Mouse (Mus musculus): ENCODE measurements around the gene Mthfd2.
"Not testable (repeated sequence)": the region's sequence is repeated elsewhere in the genome, so short reads cannot be mapped to it uniquely, and the experiment has no call there.

Mthfd2 gene

GRCm38 (mm10) chr6:83325525-83326393 is at the start of gene Mthfd2, which contains the start of gene Mob1a:
Mthfd2 (minus strand) TSS chr6:83325908.
Mob1a (plus strand) TSS chr6:83326016.
- peak; percentile 96 for DNase-seq (ENCODE audit: low read depth, low spot score)

- no peak for DNase-seq (ENCODE audit: low read depth, low spot score)
Observed at GRCm38 (mm10) chr6:83373704-83374300, 48.1 kb upstream of the Mthfd2 start.

DNA sequence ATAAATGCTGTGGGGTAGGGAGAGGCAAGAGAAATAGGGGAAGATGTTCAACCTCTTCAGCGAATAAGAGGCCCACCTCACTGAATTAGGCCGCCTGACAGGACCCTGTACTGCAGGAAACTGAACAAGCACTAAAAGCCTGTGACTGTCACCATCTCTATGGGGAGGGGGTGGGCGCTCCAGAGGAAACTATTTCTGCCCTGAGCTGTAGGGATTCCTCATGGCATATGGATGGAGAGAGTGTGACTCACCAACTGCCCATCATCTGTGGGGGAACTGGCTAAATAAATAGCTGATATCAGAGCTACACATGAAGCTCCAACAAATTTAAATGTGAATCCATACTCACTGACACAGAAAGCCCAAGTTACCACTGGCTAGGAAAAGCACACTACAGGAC is 45.6 kb upstream of the Mthfd2 start:
- no peak for DNase-seq (ENCODE audit: low read depth, low spot score)

- peak; percentile 24 for DNase-seq (ENCODE audit: low read depth, low spot score)
Observed at GRCm38 (mm10) chr6:83370316-83370965, 44.7 kb upstream of the Mthfd2 start.

- no peak for DNase-seq (ENCODE audit: low read depth, low spot score)
Observed at GRCm38 (mm10) chr6:83363075-83363474, 37.4 kb upstream of the Mthfd2 start.

DNA sequence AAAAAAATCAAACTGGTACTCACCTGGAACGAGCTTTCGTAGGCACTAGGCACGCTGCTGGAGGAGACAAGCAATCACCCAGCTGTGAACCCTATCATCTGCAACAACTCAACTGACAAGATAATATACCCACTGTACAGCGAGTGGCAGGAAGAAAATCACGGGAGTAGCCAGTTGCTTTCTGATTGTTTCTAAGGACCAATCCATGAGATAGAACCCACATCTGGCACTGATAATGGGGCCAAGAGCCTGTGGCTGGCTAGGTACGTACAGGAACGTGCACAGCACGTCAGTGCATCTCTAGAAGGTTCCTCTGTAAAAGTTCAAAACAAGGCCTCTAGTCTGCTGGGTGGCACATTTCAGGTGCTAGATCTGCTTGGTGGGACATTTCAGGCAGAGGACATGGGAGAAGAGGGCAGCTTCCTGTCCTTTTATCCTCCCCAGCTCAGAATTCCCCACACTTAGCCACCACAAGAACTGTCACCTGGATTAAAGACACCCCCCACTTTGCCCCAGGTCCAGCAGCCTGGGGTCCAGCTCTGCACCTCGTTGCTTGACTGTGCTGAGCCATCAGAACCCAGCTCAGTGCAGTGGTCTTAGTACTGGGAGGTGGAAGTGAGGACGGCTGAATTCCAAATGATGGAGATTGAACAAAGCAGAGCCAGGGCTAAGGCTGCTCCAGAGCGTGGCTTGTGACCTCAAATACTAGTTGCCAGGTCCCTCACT is 36.0 kb upstream of the Mthfd2 start:
- DNase-seq (ENCODE audit: low read depth, low spot score) = no peak

- DNase-seq (ENCODE audit: low read depth, low spot score) = no peak
Observed at GRCm38 (mm10) chr6:83357436-83357835, 31.7 kb upstream of the Mthfd2 start.

DNA sequence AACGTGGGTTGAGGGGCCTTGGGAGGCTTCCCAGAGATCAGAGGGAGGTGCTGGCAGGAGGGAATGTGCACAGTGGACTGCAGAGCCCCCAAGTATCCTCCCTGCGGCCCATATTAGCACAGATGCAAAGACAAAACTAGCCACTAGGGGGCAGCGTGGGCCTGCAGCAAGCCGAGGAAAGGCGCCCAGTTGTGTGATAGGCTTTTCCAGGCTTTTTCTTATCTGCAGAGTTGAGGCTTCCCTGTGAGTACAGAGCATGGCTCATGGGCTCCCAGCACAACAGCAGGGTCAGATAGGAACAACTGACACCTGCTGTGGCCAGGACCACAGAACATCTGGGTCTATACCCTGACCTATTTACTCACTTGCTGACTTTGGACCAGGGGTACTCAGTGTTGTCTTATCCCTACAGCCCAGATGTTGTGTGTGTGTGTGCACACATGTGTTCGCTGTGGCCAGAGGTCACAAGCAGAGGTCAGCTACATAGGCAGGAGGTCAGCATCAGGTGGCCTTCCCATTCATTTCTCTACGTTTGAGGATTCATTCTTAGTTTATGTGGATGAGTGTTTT is 30.9 kb upstream of the Mthfd2 start:
- DNase-seq (ENCODE audit: low read depth, low spot score) = peak; percentile 71

DNA sequence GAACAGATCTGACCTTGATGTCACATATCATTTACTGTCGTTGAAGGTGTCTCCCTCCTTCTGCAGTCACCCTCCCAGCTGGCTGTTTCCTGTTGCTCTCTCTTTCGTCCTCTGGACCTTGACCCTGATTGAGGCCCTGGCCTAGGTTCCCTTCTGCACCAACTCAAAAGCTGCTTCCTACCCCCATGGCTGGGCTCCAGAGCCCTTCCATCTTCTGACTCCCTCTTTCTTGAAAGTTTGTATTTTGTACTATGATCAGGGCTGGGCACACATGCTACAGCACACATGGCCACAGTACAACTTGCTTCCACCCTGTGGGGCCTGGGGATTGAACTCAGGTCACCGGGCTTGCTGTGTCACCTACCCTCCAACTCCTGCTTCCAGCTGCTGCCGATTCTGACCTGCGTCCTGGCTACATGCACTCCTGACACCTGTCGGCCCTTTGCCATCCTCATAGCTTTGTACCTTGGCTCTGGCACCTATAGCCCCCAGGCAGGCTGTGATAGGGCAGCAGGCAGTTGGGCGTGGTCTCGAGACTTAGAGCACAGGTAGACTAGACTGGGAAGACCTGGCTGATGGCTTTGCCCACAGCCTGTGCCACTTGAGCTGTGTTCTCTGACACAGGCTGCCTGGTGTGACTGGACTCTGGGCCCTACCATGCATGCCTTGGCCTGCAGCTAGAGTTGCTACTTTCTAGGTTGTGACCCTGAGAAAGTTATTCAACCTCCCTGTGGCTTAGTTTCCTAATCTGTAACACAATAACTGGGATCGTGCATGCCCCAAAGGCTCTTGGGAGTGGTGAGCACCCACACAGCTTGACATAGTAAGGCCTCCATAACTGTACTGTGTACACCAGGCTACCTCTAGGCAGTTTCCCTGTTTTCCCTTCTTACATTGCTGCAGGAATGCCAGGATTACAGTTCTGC is 29.4 kb upstream of the Mthfd2 start:
- no peak for DNase-seq (ENCODE audit: low read depth, low spot score)

DNA sequence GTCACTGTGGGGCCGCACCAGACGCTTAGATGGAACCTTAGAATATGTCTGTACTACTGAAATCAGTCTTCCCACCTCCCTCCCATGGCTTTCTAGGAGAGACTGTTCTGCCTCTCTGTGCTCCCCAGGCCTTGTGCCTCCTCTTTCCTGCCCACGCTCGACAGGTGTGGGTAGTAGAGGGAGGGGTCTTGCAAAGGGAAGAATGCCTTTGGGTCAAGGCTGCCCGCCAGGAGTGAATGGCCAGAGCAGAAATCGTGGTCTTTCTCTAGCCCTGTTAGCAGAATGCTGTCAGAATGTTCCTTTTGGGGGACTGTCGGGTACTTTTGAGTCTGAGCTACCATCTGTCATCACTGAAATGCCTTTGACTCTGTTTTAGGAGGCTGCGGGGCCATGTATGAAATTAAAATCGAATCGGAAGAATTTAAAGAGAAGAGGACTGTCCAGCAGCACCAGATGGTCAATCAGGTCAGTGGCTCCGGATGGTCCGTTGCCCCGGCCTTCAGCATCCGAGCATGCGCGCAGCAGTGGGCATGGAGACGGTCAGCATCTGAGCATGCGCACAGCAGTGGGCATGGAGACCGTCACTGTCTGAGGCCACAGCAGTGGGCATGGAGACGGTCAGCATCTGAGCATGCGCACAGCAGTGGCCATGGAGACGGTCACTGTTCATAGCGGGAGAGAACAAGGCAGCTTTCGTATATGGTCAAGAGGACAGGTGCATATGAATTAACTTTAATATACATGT is 27.1 kb upstream of the Mthfd2 start:
- no peak for DNase-seq (ENCODE audit: low read depth, low spot score)

DNA sequence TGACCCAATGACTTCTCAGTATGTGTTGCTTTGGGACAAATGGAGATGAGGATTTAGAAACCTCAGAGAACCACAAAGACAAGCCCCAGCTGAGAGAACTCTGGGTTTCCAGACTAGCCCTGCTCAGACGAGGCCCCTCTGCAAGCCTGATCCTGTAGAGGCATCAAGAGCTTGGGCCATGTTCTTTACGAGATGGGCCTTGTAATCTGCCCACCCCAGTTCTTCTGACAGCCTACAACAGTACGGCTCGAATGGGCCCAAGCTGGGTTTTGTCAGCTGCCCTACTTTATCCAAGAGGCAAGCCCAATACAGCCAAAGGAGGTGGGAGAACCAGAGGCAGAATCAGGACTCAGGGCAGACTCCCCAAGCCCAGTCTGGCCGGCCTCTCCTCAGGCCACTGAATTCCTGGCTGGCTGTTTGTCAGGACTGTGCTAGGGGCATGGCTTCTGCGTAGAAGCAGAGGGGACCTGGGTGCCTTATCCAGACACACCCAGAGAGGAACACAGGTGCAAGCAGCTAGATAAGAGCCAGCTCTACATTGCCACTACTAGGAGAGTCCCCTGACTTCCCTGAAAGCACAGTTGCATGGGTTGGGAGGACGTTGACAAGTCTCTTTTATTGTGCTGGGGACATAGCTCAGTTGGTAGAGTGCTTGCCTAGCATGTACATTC is 25.9 kb upstream of the Mthfd2 start:
- DNase-seq (ENCODE audit: low read depth, low spot score) = no peak

GRCm38 (mm10) chr6:83350851-83351405 is 25.2 kb upstream of the Mthfd2 start:
- DNase-seq (ENCODE audit: low read depth, low spot score) = no peak

DNA sequence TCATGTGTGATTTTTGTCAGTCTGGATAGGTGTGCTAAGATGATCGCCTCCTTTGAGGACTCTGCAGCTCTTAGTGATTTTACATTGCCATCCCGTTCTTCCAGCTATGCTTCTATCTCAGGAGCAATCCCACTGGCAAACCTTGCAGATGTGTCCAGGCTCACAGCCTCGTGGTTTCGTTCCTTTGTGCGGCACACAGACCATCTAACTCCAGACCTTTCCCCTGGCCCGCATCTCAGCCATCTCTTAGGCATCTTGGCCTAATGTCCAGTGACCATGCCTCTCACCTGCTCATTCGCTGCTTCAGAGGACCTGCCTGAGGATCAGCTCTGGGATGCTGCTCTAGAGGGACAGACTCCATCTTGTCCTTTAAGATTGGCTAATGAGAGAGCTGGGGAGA is 24.5 kb upstream of the Mthfd2 start:
- no peak for DNase-seq (ENCODE audit: low read depth, low spot score)

DNA sequence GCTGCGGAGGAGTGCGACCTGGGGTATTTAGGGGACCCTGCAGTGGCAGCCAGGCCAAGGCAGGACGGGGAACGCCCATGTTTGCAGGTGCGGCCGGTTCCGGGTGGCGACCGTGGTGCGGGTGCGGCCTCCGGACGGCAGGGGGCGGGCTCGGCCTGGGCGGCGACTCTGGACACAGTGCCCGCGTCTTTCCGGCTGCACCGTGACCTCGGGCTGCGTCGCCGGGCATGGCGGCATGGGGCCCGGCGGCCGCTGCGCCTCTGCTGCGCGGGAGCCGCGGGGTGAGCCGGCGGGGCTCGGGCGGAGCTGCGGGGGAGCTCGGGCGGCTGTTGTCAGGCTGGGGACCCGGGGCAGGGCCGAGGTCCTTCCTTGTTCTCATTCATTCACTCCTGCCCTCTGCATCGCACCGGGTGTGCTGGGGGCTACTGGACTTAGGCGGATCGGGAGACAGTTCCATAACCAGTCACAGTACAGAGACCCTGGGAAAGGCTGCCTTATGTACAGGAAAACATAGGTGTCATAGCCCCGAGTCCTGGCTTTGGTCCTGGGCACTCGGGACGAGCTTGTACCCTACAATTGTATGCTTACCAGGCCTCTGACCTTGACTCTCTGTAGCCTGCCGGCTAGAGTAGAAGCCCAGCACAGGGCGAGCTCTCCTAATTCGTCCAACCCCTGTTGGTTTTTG is 23.7 kb upstream of the Mthfd2 start:
- DNase-seq (ENCODE audit: low read depth, low spot score) = peak; percentile 62

GRCm38 (mm10) chr6:83348873-83349272 is 23.2 kb upstream of the Mthfd2 start, which contains the start of gene Bola3:
Bola3 (plus strand) TSS chr6:83349147.
- no peak for DNase-seq (ENCODE audit: low read depth, low spot score)

DNA sequence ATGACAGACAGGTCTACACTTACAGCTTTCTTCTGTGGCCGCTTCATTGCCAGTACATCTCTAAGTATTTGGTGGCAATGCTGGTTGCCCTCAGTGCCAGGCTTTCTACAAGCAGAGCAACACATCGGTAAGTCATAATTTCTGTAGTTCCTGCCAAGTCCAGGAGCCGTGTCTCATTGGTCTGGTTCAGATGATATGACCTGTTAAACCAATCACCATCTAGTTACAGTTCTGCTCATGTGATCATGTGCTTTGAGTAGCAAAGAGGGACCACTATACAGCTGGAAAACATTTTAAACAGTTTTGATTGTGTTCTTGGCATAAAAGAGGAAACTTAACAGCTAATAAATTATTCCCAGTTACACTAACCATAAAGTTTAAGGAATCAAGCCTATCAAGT is 22.2 kb upstream of the Mthfd2 start:
- no peak for DNase-seq (ENCODE audit: low read depth, low spot score)

GRCm38 (mm10) chr6:83345285-83345684 is 19.6 kb upstream of the Mthfd2 start:
- not testable (repeated sequence) for DNase-seq (ENCODE audit: low read depth, low spot score)

DNA sequence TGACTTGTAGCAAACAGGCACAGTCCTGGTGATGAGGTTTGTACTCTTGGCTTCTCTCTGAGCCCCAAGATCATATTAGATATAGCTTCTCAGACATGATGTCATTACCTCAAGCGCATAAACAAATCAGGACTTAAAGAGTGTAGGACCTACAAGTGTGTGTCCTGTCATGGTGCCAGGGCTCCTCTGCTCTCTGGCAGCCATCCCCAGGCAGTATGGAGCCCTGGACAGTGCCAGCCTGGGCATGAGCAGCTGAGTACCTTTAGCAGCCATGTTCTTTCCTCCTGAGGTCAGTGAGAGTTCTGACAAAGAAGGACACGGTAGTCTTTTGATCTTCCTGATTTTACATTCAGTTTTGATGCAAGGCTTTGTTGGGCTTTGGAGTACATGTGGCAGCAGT is 17.2 kb upstream of the Mthfd2 start:
- no peak for DNase-seq (ENCODE audit: low read depth, low spot score)

Data from skeletal muscle tissue, adult 2 months (tissue).